Mouse (Mus musculus) adrenal gland, adult 8-10 months (tissue): ENCODE measurements around the gene Nav2. TPM values are rescaled to one million over a fixed set of nuclear protein-coding genes. Genes with fewer than 3 reads are reported as not detected.

Experiments used
- DNase-seq: peaks from one replicate; pipeline ENCODE4 v3.0.0; 2022
- total RNA-seq, 4 experiments: library from RNA; stranded (reverse); gene quantifications; 2 replicates each; pipeline ENCODE4 v1.2.4; 2022

Gene Nav2
- total RNA-seq, 4 experiments from 2014 or later = 5.1 to 13.7 (median 9.1) TPM

- no peak for DNase-seq
These were observed 500.7 kb downstream of the Nav2 start for GRCm38 (mm10) chr7:49409265-49409664.

GRCm38 (mm10) chr7:49410188-49410587 lies 501.7 kb downstream of the Nav2 start:
- no peak for DNase-seq

GRCm38 (mm10) chr7:49410892-49411291 lies 502.4 kb downstream of the Nav2 start:
- no peak for DNase-seq

DNA sequence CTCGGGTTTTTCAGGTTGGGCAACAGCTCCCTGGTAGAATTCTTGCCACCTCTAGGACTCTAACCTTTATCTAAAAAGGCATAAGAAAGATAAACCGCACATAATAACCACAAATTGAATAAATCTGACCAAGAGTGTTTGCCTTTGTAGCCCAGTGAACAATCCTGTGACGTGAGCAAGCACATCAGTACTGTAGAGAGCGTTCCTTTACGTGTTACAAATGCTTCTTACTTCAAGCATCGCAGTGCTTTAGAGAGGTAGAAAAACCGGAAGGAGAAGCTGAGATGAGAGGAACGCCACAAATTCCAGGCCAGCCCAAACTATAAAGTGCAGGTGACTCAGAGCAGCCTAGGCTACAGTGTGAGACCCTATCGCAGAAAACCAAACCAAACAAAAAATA lies 503.3 kb downstream of the Nav2 start:
- DNase-seq = no peak

DNA sequence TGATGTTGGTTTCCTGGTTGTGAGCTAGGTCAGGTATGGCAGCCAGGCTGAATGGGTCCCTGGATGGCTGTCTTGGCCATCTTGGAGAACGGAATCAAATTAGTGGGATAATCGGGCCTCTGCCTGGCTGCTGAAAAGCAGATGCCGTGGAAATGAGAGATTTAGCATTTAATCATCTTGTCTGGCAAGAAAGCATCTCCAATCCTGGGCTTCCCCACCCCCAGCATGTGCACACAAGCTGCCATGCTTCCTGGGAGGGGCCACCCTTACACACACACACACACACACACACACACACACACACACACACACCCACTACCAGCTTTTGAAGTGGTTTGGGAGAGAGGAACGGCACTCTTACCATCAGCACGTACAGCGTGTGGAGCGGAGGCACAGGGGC lies 506.6 kb downstream of the Nav2 start:
- no peak for DNase-seq

DNA sequence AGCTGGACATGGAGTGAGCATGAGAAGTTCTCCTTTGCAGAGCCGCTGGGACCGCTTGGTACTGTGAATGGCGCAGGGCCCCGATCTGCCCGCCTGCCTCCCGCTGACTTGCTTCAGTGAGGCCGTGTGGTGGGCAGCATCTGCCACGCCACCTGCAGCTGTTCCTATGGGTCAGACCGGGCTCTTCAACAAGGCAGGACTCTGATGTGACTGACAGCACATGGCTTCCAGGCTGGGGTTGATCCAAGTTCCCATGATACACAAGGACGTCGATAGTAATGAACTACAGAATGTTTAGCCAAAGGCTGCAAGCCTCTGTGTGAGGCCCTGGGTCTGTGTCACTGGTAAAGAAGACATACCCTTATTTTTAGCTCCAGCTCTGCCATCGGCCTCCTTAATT lies 507.2 kb downstream of the Nav2 start:
- DNase-seq = no peak

DNA sequence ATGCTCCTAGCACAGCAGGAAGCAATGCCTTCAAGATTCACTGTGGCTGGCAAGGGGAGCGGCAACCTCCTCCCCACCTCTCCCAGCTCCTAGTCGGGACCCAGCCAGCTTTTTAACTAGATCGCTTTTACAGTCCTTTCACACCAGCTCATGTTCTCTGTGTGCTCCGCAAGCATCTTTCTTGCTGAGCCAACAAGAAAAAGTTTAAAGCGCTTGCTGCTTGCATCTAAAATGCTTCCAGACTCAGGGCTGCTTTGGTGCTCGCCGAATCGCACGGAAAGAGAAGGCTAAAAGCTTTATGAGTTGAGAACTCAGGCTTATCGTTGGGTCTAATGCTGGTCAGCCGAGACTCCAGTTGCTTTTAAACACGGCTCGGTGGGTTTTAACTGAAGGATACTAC lies 510.3 kb downstream of the Nav2 start:
- no peak for DNase-seq

DNA sequence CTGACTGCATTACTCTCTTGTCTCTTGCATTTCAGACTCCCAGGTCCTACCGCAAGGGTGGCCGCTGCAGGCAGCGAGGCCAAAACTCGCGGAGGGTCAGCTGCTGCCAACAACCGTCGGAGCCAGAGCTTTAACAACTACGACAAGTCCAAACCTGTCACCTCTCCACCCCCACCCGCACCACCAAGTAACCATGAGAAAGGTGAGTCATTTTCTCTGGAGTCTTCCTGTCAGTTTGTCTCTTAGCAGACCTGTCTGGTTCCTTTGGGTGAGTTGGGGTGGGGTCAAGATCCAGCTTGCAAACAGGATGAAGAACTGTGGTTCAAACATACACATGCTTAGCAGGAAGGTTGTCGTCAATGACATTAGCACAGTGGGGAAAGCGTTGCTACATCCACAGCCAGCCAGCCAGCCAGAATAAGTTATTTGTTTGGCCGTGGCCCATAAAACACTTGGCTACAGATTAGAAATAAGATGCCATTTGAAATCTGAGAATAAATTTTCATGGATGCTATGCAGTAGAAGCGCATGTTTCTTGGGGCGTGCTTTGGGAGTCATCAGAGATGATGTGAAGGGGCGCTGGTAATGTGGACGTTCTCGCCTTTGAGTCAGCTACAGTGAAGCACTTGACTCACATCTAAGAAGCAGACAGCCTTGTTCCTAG lies 511.8 kb downstream of the Nav2 start:
- no peak for DNase-seq

DNA sequence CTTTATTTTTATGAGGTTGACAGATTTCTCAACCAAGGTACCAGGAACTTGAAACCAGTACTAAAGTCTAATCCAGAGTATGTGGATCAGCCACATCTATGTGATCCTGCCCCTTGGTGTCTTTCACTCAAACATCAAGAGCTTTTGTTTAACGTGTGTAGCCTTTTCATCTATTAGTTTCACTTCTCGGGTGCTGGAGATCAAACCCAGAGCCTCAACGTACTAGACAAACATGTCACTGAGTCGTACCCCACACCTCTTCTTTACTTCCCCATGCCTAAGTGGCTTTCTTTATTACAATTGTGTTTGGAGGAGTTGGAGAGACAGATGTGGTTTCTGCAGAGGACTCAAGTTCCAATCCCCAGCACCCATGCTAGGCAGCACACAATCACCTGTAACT lies 512.7 kb downstream of the Nav2 start:
- DNase-seq = no peak

DNA sequence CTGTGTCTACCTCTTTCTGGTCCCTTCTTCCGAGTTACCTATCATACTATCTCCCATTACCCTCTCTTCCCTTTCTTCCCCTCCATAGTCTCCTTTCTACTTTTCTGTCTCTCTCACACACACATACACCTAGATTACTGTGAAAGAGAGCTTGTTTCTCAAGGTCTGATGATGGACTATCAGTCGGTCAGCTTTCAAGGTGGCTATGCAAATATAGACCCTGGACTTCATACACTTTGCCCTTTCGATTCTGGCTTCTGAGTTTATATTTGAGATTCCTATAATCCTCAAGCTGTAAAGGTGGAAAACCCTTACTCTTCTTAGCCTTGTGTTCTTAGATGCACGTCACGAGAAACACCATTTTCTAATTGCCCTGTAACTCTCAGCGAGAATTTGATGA lies 515.4 kb downstream of the Nav2 start:
- no peak for DNase-seq

DNA sequence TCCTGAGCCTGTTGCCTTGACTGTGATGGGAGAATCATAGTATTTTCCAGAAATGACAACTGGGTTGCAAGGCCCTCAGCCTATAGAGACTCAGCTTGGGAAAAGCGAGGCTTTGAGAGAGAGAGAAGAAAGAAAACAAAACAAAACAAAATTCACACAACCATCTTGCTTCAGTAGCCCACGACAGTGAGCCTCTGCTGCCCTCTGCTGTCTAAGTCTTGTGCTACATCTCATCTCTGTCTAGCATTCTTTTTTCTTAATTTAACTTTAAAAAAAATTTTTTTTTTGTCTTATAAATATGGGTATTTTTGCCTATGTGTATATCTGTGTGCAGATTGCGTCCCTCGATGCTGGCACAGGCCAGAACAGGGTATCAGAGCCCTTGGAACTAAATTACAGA lies 517.5 kb downstream of the Nav2 start:
- no peak for DNase-seq

- DNase-seq = no peak
These were observed 519.3 kb downstream of the Nav2 start for GRCm38 (mm10) chr7:49427843-49428242.

DNA sequence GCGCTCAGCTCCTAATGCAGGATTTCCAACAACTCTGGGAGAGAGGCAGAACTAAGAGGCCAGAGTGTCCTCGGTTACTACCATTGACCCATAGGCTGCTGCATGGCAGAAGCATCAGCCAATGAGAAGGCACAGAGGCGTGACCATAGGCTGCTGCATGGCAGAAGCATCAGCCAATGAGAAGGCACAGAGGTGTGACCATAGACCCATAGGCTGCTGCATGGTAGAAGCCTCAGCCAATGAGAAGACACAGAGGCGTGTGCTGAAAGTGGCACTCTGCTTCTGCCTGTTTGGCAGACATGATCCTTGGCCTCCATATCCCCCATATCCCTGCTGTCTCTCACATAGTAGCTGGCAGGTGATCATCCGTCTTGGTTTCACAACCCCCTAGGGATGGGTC lies 520.4 kb downstream of the Nav2 start:
- no peak for DNase-seq

DNA sequence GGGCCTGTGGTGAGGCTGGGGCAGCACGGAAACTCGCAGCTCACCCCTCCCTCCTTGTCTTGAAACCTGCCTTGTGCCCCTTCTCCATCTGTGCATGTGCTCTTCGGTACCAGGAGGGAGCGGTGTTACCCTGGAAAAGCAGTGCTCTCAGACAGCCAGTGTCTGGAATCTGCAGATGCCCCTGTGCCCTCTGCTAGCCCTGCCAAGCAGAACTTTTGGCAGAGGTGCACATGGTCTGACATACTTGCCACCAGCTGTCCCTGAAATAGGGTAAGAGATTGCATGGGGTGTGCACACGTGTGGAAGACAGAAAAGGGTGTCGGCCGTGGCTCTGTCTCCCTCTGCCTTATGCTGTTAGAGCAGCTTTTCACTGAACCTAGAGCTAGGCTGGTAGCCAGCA lies 522.3 kb downstream of the Nav2 start:
- DNase-seq = no peak

DNA sequence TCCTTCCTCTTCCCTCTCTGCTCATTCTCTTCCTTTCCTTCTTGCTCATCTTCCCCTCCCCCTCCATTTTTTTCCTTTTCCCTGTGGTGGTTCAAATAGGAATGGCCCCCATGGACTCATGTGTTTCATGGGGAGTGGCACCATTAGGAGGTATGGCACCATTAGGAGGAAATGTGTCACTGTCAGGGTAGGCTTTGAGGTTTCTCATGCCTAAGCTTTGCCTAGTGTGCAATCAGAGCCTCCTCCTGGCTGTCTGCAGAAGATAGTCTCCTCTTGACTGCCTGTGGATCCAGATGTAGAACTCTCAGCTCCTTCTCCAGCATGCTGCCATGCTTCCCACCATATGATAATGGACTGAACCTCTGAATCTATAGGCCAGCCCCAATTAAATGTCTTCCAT lies 525.4 kb downstream of the Nav2 start:
- DNase-seq = no peak

GRCm38 (mm10) chr7:49436492-49436891 lies 528.0 kb downstream of the Nav2 start:
- no peak for DNase-seq

DNA sequence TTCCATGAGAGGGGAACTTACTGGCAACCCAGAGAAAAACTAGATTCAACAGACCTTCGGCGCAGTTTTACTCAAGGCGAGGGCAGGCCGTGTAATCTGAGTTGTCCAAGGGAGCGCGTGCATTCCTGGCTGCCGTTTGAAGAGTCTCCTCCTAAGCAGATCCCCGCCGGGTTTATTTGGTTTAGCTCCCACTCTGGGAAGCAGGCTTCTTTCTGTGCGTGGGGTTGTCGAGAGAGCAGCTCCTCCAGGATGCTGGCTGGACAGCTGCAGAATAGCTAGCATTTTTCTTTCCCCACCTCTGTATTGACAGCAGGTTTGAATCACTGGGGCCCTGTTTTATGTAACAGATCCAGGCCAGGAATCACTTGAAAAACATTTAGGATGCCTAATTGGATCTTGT lies 529.4 kb downstream of the Nav2 start:
- no peak for DNase-seq

DNA sequence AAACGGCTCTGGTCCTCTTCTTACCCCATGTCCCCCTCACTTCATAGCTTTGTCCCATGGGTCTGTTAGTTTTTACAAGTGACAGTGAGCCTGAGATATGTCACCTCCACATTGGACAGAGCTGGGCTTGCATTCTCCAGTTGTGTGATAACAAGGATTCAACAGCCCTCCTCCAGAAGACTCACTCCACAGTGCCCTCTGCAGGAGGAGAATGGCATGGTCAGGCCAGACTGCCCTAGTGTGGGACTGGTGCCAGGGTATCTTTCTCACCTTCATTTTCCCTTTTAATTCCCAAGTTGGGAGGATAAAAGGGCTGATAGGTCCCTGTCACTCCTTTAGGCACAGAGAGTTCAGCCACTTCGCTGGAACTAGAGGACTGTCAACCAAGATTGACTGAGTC lies 530.6 kb downstream of the Nav2 start:
- no peak for DNase-seq

- no peak for DNase-seq
These were observed 531.9 kb downstream of the Nav2 start for GRCm38 (mm10) chr7:49440333-49440969.

GRCm38 (mm10) chr7:49442174-49442573 lies 533.7 kb downstream of the Nav2 start:
- no peak for DNase-seq

DNA sequence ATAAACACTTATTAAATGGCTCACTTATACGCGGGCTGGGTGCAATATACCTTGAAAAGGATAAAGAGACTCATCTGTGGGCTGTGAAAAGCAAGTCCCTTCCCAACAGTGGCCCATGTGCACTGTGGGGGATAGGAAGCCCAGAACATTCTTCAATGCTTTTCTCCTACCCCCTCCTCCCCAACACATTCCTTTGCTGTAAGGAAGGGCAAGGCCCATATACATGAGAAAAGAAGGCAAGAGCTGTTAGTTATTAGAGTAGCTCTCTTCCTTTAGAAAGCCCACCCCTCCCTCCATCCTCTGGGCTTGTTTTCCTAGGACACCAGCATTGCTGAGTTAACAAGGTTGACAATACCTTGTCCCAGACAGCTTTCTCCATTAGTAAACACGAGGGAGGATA lies 540.1 kb downstream of the Nav2 start:
- DNase-seq = no peak

DNA sequence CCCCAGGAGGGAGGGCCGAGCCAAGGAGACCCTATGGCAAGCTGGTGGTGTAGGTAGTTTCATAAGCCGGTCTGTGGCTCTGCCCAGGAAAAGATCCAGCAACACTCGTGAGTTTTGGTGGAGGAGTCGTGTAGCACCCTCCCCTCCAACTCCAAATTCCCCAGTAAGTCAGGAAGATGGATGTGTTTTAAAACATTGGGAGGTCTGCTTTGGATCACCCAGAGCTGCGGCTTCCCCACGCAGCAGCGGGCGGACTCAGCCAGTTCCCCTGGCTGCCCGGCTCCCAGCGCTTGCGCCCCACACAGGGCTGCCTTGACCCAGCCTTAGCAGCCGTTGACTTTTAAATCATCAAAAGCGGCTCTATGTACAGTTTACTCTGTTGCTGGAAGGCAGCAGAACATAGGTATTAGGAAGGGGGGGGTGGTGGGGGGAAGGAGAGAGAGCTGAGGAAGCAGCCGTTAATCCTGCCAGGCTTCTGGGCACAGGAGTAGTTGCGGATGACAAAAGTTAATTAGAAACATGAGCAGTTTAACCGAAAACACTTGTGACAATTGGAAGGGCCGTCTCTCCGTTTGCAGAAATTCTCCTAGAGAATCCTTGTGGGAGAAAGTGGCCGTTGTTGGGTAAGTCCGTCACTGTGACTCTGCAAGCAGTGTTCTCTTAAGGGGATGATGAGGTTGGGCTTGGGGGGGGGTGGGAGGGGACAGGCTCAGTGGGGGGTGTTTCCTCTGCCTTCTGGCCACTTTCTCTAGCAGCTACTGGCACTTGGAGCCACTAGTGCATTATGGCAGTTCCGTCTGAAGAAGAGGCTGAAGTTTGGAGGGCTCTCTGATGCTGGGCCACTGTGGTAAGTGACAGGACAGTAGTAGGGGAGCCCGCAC lies 542.0 kb downstream of the Nav2 start:
- no peak for DNase-seq

DNA sequence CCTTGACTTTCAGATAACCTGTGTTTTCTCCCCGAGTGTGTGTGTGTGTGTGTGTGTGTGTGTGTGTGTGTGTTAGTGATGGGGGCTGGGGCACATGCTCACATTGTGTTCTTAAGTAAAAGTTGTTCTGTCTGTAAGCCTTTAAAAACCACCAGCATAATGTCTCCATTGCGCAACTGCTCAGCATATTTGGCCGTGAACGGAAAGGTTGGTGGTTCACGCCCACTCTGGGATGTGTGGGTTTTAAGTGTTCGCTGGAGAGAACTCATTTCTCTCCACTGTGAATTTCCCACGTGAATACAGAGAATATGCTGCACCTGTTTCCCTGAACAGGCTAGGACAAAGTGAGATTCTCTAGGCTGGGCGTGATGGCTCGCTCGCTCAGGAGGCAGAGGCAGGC lies 542.7 kb downstream of the Nav2 start:
- DNase-seq = no peak

DNA sequence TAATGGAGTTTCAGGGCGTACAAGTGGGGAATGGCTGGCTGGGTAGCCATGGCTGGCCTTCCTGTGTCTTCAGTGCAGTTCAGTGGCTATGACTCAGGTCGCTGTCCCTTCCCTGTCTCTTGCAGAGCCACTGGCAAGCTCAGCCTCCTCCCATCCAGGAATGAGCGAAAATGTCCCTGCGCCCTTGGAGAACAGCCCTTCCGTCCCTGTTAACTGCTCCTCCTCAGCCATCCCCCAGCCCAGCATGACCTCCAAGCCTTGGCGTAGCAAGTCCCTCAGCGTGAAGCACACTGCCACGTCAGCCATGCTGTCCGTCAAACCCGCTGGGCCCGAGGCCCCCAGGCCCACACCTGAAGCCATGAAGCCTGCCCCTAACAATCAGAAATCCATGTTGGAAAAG lies 543.8 kb downstream of the Nav2 start:
- DNase-seq = no peak
